Mouse (Mus musculus) thymus, adult 2 months (tissue): ENCODE measurements around the gene Ebf4. TPM values are rescaled to one million over a fixed set of nuclear protein-coding genes. Genes with fewer than 3 reads are reported as not detected.
A peak's percentile ranks its signal among the peaks of the same experiment; 100 is the strongest.

Experiments used
- DNase-seq: peaks from one replicate; pipeline ENCODE4 v3.0.0; 2021
- H3K27ac ChIP-seq: fragments of 200-500 bp; 2 replicates; pipeline ENCODE4 v1.5.1; 2012; ENCODE audit warnings: low read length, control low read depth; ENCODE audit not compliant: control insufficient read depth, insufficient read depth
- H3K27me3 ChIP-seq: fragments of 200-500 bp; 2 replicates; pipeline ENCODE4 v1.6.1; 2012; ENCODE audit warnings: mild to moderate bottlenecking, low read length, moderate library complexity, mixed read lengths; ENCODE audit not compliant: control insufficient read depth, insufficient read depth
- H3K36me3 ChIP-seq: fragments of 200-500 bp; 2 replicates; pipeline ENCODE4 v1.6.1; 2012; ENCODE audit warnings: mild to moderate bottlenecking, low read length, moderate library complexity; ENCODE audit not compliant: control insufficient read depth, insufficient read depth
- H3K4me1 ChIP-seq: fragments of 200-500 bp; replicated peaks from 2 replicates; pipeline ENCODE4 v1.6.1; 2012; ENCODE audit warnings: low read length; ENCODE audit not compliant: control insufficient read depth, insufficient read depth
- H3K4me3 ChIP-seq: fragments of 200-500 bp; 2 replicates; pipeline ENCODE4 v1.5.1; 2012; ENCODE audit warnings: mild to moderate bottlenecking, low read length, control low read depth, moderate library complexity; ENCODE audit not compliant: control insufficient read depth, insufficient read depth
- CTCF ChIP-seq: fragments of 200-500 bp; IDR thresholded peaks from 2 replicates; pipeline ENCODE4 v1.5.1; 2012; ENCODE audit warnings: mild to moderate bottlenecking, control low read depth, low read length, moderate library complexity, borderline replicate concordance; ENCODE audit not compliant: control insufficient read depth, poor library complexity, insufficient read depth; ENCODE audit errors: extremely low read depth
- POLR2A ChIP-seq: fragments of 200-500 bp; IDR thresholded peaks from 2 replicates; pipeline ENCODE4 v1.6.1; 2012; ENCODE audit warnings: mild to moderate bottlenecking, low read length, control low read depth, moderate library complexity; ENCODE audit not compliant: control insufficient read depth, poor library complexity, insufficient read depth; ENCODE audit errors: extremely low read depth
- WGBS: fragments of 180-500 bp; shearing (Covaris S2); methylation state at CpG from one replicate; pipeline ENCODE4 v1.1.7; 2018; 5-methylcytosine and 5-hydroxymethylcytosine counted together
- polyA plus RNA-seq: library from polyadenylated mRNA; depleted of rRNA; stranded (reverse); fragments of >200 nt; gene quantifications from 2 replicates; pipeline ENCODE4 v1.2.3, GENCODE M21; 2012

Ebf4 gene
- polyA plus RNA-seq, 1 experiment = 0.78 TPM

DNA sequence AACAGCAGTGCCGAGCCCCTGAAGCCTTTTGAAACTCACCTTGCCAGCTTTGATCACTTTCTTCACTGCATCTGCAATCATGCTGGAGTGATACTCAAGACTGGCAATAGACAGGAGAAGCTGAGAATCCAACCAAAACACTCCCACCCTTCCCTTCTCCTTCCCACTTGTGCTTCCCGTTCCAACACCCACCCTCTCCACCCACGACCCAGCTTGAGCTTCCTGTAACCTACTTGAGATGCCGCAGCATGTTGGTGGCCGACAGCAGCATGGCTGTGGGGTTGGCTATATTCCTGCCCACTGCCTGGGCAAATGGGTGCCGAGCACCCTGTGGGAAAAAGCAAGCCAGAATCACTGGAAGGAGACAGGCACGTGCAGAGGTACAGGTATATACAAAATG, 14.7 kb upstream of the Ebf4 start:
- Histone ChIP-seq H3K27ac (no peak overlapping the region), H3K4me3 (no peak overlapping the region), H3K36me3 (peaks cover 47% of the 10 kb centered on the region), H3K4me1 (peaks cover 10% of the 10 kb centered on the region), H3K27me3 (no peaks in the 10 kb centered on the region)
- no peak for DNase-seq
- TF ChIP-seq POLR2A (no peak), CTCF (no peak)
- whole genome bisulfite sequencing = 73% methylated on average over 7 of the region's 7 CpGs

DNA sequence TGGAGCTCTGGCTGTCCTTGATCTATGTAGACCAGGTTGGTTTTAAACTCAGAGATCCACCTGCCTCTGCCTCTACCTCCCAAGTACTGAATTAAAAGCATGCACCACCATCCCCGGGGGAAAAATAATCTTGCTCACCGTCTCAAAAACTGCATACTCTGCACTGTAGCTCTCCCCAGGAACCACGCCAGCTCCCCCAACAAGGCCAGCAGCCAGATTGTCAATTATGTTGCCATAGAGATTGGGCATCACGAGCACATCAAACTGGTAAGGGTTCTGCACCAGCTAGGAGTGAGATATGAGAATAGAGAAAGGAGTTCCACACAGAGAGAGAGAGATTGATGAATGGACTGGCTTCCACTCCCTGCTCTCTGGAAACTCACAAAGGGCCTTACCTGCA, 14.2 kb upstream of the Ebf4 start:
- no peak overlapping the region for H3K27ac ChIP-seq
- no peak for TF ChIP-seq POLR2A
- TF ChIP-seq CTCF = no peak
- no peak for DNase-seq
- H3K36me3 ChIP-seq = peaks cover 42% of the 10 kb centered on the region
- no peaks in the 10 kb centered on the region for H3K27me3 ChIP-seq
- WGBS = 88% methylated on average over 4 of the region's 4 CpGs
- H3K4me1 ChIP-seq = peaks cover 8% of the 10 kb centered on the region
- no peak overlapping the region for H3K4me3 ChIP-seq

DNA sequence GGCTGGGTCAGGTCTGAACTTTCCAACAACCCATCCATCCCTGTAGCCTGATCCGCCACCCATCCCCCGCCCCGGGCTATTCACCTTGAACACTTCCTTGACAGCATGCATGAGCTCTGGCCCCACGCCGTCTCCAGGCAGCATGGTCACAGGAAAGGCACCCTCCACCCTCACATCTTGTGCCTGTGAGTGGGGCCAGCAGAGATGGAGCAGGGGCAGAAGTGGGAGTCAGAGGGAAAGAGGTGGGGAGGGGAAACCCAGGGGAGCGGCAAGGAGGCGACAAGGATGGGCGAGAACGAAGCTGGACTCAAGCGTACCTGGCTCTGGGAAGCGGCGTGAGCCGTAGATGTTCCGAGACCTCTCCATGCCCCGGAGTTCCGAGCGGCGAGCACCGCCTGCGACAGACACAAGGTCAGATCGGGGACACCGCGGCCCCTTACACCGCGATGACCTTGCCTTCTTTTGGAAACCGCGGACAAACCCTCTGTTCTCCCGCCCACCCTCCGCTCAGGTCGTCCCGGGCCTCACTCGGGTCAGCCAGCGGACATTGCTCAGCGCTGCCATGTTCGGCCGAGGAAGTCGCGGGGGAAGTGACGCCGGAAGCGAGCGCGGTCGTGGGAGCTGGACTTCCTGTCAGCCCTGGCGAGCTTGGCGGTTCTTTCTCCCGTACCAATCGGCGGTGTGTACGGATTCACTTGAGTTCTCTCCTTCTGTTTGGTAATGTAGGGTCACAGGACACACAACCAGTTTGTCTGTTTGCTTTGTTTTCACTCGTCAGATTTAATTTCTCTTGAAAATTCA, 10.9 kb upstream of the Ebf4 start, which contains the start of gene Idh3b:
Idh3b (minus strand) TSS at position 694 of the 801 bp plus-strand sequence.
- Histone ChIP-seq H3K36me3 (peaks cover 20% of the 10 kb centered on the region), H3K4me1 (peaks cover 8% of the 10 kb centered on the region), H3K4me3 (peak within 1 kb of the TSS; percentile 89), H3K27me3 (no peaks in the 10 kb centered on the region), H3K27ac (no peak within 1 kb of the TSS)
- TF ChIP-seq CTCF = peak; percentile 25; the same call in 1 of the 2 replicates
- TF ChIP-seq POLR2A = no peak
- WGBS = 2% methylated on average over 51 of the region's 51 CpGs
- DNase-seq = peak; percentile 79

DNA sequence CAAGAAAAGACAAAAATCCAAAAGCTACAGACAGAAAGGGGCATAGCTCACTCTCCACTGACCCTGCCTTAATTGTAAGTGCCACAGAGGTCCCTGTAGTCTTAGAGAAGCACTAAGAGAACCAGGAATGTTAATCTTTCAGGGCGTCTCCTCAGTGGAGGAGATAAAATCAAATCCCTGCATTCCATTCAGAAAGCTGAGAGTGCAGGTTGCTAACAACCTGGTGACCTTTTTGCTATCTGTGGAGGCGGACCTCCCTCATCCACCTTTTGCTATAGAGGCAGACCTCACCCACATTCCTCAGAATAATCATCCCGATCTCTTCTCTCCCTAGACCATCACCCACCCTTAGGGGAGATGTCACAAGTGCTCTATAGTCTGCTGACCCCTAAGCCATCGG, 5.9 kb upstream of the Ebf4 start:
- Histone ChIP-seq H3K36me3 (no peaks in the 10 kb centered on the region), H3K4me3 (no peak overlapping the region), H3K27ac (no peak overlapping the region), H3K4me1 (no peaks in the 10 kb centered on the region; the same call in 1 of the 2 replicates), H3K27me3 (peaks cover 8% of the 10 kb centered on the region; the same call in 1 of the 2 replicates)
- TF ChIP-seq POLR2A (no peak), CTCF (no peak)
- no peak for DNase-seq
- 86% methylated on average over 4 of the region's 4 CpGs for WGBS

DNA sequence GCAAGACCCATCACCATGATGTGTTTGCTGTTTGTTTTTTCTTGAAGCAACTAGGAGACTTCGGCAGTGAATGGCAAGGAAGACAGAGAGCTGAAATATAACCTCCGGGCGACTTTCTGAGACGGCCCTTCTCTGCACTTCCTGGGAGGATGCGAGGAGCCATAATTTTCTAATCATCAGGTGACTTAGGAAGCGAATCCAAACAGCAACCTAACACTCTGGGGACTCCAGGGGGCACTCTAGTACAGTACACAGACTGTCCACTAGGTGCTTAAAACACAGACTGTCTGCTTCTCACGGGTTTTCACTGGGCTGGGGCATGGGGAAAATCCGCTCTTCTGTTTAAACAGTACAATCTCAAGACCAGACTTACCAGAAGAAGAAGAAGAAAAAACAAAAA, 3.5 kb upstream of the Ebf4 start:
- peaks cover 26% of the 10 kb centered on the region; the same call in 1 of the 2 replicates for H3K27me3 ChIP-seq
- no peaks in the 10 kb centered on the region for H3K4me1 ChIP-seq
- peak; percentile 54 for DNase-seq
- TF ChIP-seq POLR2A (no peak), CTCF (no peak)
- H3K27ac ChIP-seq = no peak overlapping the region
- H3K36me3 ChIP-seq = no peaks in the 10 kb centered on the region
- no peak overlapping the region for H3K4me3 ChIP-seq
- 6% methylated on average over 8 of the region's 8 CpGs for WGBS

DNA sequence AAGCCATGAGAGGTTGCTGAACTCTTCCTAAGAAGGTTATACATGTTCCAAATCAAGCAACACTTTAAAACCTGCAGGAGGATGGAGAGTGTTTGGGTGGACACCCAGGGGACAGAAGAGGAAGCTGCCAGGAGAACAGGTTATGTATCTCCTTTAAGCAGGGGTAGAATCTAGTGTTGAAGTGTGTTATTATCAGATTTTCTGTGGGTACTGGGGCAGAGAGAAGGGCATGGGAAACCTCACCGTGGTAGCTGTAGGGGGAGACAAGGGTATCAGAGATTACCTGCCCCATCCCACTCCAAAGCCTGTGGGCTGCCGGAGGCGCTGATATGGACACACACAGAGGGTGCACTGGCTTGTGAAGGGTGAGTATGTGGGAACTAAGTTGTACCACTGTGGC, 2.0 kb upstream of the Ebf4 start:
- H3K27me3 ChIP-seq = peaks cover 34% of the 10 kb centered on the region; the same call in 1 of the 2 replicates
- H3K36me3 ChIP-seq = no peaks in the 10 kb centered on the region
- DNase-seq = no peak
- H3K4me1 ChIP-seq = no peaks in the 10 kb centered on the region
- TF ChIP-seq CTCF = no peak
- TF ChIP-seq POLR2A = no peak
- H3K27ac ChIP-seq = no peak overlapping the region
- H3K4me3 ChIP-seq = no peak overlapping the region
- WGBS = 62% methylated on average over 3 of the region's 3 CpGs

DNA sequence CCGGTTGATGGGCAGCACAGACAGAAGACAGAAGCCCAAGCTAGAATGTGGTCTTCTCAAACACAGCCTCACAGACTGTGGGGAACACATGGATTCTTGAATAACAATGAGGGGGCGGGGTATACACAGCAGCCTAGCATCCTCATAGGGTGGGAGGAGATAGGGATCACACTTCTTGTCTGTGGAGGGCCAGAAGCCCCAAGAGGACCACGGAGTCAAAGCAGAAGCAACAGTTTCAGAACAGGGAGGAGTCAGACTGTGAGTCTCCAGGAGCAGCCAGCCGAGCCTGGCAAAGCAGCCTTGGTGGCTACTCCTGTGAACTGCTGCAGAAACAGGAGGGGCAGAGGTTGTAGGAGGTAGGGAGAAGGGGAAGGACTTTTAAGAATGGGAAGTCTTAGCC, 1.5 kb upstream of the Ebf4 start:
- no peak overlapping the region for H3K4me3 ChIP-seq
- TF ChIP-seq CTCF (no peak), POLR2A (no peak)
- no peak for DNase-seq
- H3K27ac ChIP-seq = no peak overlapping the region
- no peaks in the 10 kb centered on the region for H3K36me3 ChIP-seq
- peaks cover 34% of the 10 kb centered on the region; the same call in 1 of the 2 replicates for H3K27me3 ChIP-seq
- H3K4me1 ChIP-seq = no peaks in the 10 kb centered on the region
- WGBS = 15% methylated on average over 4 of the region's 4 CpGs
